Mouse (Mus musculus) CH12.LX (cell line): ENCODE measurements around the gene Brca1.

ENCODE experiments used
- CHD1 ChIP-seq: IDR thresholded peaks from 2 replicates; pipeline ENCODE4 v1.6.1; 2012; ENCODE audit warnings: low read depth, low read length, improper control_type of control experiment, inconsistent platforms
- CTCF ChIP-seq, 2 experiments: IDR thresholded peaks in 1 of 2; conservative IDR thresholded peaks in 1 of 2; 2 replicates each; pipeline ENCODE4 v1.5.1; 2011 to 2012; ENCODE audit warnings: low read depth in 2 of 2, low read length in 2 of 2, improper control_type of control experiment in 1 of 2, inconsistent platforms in 1 of 2, mild to moderate bottlenecking in 1 of 2, moderate library complexity in 1 of 2
- E2F4 ChIP-seq: IDR thresholded peaks from 2 replicates; pipeline ENCODE4 v1.6.1; 2011; ENCODE audit warnings: low read depth, low read length, improper control_type of control experiment; ENCODE audit not compliant: insufficient replicate concordance
- EP300 ChIP-seq: IDR thresholded peaks from 2 replicates; pipeline ENCODE4 v1.6.1; 2011; ENCODE audit warnings: low read length, improper control_type of control experiment
- ETS1 ChIP-seq: conservative IDR thresholded peaks from 2 replicates; pipeline ENCODE4 v1.6.1; 2012; ENCODE audit warnings: low read depth, mild to moderate bottlenecking, inconsistent platforms, low read length, improper control_type of control experiment, moderate library complexity
- MEF2A ChIP-seq: IDR thresholded peaks from 2 replicates; pipeline ENCODE4 v1.6.1; 2014; ENCODE audit warnings: low read depth, mild to moderate bottlenecking, inconsistent platforms, low read length, improper control_type of control experiment, borderline replicate concordance
- MXI1 ChIP-seq: IDR thresholded peaks from 2 replicates; pipeline ENCODE4 v1.6.1; 2011; ENCODE audit warnings: mild to moderate bottlenecking, low read depth, low read length, improper control_type of control experiment
- POLR2AphosphoS2 ChIP-seq: IDR thresholded peaks from 2 replicates; pipeline ENCODE4 v1.6.1; 2011; ENCODE audit warnings: low read depth, low read length, improper control_type of control experiment
- USF2 ChIP-seq: conservative IDR thresholded peaks from 2 replicates; pipeline ENCODE4 v1.6.1; 2011; ENCODE audit warnings: low read depth, low read length, improper control_type of control experiment

- TF ChIP-seq EP300: no peak
- no peak for TF ChIP-seq MXI1
- no peak for TF ChIP-seq MEF2A
- TF ChIP-seq E2F4: no peak
- TF ChIP-seq ETS1: no peak
- no peak for TF ChIP-seq POLR2AphosphoS2
- no peak for TF ChIP-seq CTCF (conservative IDR thresholded peaks at IDR 0.05 in 1 of 2, IDR thresholded peaks at IDR 0.05 in 1 of 2; ENCODE audit: low read depth in 2 of 2, low read length in 2 of 2)
- TF ChIP-seq USF2: no peak
- no peak for TF ChIP-seq CHD1
These were observed 99.5 kb downstream of the Brca1 start for GRCm38 (mm10) chr11:101452093-101452774.
